Mouse (Mus musculus): ENCODE results near the gene Rps6kl1.
A peak's percentile ranks its signal among the peaks of the same experiment; 100 is the strongest.

Gene Rps6kl1

DNA sequence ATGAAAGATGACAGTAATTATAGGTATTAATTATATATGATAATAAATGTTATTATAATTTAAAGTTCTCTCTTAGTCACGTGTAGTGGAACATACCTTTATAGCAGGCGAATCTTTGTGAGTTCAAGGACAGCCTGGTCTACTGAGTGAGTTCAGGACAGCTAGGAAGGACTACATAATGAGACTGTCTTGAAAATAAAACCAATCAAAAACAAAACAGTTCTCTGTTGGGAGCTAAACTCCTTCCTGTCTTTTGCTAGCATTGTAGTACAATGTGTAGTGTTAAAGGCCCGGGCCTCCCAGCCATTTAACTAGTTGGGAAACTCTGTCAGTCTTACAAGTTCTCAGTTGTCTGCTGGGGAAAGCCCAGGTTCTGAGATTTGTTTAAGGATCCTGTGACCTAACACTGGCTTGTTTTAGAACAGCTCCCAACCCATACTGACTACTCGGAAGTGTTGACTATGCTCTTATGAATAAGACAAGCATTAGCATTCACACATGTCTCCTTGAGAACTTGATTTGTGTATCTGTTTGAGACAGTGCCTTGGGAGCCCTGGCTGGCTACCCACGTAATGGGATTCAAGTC lies 49.5 kb downstream of the Rps6kl1 start:
- no peak for DNase-seq

DNA sequence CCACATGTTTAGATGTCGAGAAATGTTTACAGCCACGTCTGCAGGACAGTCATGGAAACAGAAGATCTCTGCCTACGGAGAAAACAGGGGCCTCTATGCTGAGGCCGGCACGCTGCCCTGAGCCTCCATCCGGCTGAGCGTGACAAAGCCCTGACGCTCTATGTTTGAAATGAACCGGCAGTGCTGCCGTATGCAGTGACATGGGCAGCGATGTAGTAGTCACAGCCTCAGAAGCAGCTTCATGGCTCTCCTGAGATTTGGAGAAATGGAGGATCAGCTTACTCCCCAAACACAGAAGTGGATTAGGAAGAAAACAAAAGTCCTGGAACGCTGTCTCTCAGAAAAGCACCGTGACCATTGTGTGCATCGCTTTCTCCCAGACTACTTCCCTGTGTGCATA lies 50.1 kb downstream of the Rps6kl1 start:
- no peak for DNase-seq

DNA sequence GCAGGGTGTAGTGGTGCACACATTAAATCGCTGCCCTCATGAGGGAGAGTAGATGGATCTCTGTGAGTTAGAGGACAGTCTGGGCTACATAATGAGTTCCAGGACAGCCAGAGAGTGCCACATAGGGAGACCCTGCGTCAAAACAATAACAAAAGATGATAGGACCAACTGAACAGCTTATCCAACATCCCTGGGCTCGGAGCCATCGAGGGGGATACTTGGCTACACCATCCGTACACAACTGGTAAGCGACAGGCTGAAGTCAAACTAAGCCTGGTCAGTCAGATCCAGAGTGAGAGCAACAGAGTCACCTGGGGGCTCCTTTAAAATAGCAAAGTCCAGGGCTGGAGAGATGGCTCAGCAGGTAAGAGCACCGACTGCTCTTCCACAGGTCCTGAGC lies 55.2 kb downstream of the Rps6kl1 start:
- no peak for DNase-seq

DNA sequence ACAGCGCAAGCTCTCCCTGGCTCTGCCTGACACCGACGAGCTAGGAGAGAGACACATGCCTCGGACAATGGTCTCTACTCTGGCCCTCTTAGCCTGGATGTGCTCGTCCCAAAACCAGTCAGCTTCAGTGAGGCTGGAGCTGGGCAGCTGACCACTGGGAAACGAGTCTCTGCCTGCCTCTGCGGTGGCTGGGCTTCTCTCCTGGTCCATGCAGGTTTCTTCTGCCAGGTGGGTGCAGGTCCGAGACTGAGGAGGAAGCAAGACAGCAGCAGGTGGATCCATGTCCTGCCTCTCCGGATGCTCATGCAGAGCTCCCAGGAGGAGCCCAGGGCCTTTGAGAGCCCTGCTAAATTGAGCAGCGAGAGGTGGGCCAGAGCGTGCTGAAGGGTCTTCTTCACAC lies 55.9 kb downstream of the Rps6kl1 start:
- DNase-seq = no peak

DNA sequence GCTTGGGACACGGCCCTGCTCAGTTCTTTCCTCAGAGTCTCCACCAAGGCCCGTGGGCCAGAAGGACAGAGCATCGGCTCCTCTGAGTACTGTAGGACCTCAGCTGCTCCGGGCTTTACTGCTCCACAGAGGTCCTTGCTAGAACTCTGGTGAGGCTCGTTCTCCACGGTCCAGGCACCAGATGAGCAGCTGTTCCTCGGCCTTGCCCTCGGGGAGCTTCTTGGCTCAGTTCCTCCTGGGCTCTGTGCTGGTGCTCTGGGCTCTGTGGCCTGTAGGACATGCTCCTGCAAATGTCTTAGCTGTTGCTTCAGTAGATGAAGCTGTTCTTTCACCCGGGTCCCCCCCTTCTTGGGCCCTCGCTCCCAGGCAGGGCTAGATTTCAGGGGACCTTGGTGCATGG lies 56.4 kb downstream of the Rps6kl1 start:
- DNase-seq = no peak

DNA sequence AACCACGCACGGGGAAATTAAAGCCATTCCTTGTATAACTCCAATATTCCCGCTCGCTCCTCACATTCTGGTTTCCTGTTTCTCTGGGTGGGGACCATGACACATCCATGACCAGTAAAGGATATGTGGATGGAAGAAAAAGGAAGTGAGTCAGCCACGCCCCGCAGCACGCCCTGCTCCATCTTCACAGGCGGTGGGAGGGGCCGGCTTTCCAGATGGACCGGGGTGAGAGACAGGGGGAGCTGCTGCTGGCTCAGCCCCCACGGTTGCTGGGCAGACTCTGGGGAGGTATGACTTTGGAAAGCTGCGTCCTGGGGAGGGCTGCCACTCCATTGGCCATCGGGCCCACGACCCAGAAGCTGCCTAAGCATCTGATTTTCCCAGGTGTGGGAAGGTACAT lies 57.1 kb downstream of the Rps6kl1 start:
- peak; percentile 18 for DNase-seq

DNA sequence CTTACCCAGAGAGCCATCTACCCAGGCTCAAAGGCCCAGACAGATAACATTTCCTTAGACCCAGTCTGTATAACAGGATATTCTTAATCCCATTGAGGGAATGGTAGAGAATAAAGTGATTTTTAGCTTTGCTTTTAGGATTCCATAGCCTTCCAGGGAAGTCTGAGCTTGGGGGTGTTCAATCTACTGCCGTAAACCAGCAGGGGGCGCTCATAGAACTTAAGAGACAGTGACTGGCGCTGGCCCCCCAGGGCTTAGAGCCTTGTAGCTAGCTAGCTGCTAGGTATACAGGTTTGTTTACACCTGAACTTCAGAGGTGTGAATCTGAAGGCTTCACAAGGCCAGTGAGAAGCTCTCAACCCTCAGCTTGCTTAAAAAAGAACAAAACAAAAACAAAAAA lies 58.9 kb downstream of the Rps6kl1 start:
- peak; percentile 47 for DNase-seq

DNA sequence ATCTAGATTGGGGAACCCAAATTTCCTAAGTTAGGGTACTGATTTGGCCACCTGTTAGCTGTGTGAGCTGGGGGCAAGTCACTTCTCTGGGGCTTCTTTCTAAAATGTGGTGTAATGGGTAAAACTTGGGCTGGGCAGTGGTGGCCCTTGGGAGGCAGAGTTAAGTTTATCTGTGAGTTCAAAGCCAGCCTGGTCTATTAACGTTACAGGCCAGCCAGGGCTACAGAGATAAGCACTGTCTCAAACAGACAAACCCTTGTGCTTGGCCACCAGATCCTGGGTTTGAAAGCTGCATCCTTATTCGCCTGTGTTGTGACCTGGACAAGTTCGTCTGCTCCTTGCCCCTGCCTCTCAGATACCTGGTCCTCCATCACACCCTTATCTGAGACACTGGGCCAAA lies 59.9 kb downstream of the Rps6kl1 start:
- no peak for DNase-seq

DNA sequence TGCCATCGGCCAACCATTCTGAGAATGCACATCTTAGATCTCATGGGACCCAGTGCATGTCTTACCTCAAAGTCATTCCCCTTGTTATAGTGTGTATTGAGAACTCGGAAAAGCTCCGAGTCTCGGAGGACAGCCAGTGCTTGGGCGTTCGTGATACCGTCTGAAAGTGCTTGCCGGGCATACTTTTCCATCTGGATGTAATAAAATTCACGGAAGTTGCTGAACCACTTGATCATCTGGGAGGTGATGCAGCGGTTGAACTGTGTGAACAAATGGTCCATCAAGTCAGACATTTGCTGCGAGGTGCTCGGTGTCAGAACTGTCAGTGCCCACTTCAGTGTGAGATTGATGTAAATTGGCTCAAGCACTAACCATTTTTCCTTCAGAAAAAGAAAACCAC lies 63.2 kb downstream of the Rps6kl1 start:
- no peak for DNase-seq
